Mouse (Mus musculus) forebrain, embryonic 11.5 days (tissue): ENCODE data around the gene Gtf2e1. TPM values are rescaled to one million over a fixed set of nuclear protein-coding genes. Genes with fewer than 3 reads are reported as not detected.

Experiments used
- ATAC-seq: fragments of 200-750 bp; cut with Nextera tagmentation; replicated peaks from 2 replicates; pipeline ENCODE4 v1.8.0; 2017; ENCODE audit warnings: moderate TSS enrichment; ENCODE audit not compliant: low FRiP score
- DNase-seq: peaks from one replicate; pipeline ENCODE4 v3.0.0-alpha.2; 2017; ENCODE audit warnings: low spot score
- H3K27ac ChIP-seq: fragments of 300-500 bp; sonication (generic); 2 replicates; pipeline ENCODE4 v1.5.1; 2014; ENCODE audit warnings: low read depth, low read length
- H3K27me3 ChIP-seq: fragments of 300-500 bp; sonication (generic); 2 replicates; pipeline ENCODE4 v1.6.1; 2014; ENCODE audit warnings: mild to moderate bottlenecking, low read length, mixed read lengths; ENCODE audit not compliant: control insufficient read depth, insufficient read depth
- H3K36me3 ChIP-seq: fragments of 300-500 bp; sonication (generic); 2 replicates; pipeline ENCODE4 v1.6.1; 2014; ENCODE audit warnings: mild to moderate bottlenecking, low read length, moderate library complexity, mixed read lengths; ENCODE audit not compliant: control insufficient read depth, insufficient read depth
- H3K4me1 ChIP-seq: fragments of 300-500 bp; sonication (generic); replicated peaks from 2 replicates; pipeline ENCODE4 v1.6.1; 2014; ENCODE audit warnings: low read length, mixed read lengths; ENCODE audit not compliant: control insufficient read depth, insufficient read depth
- H3K4me2 ChIP-seq: fragments of 300-500 bp; sonication (generic); 2 replicates; pipeline ENCODE4 v1.6.1; 2014; ENCODE audit warnings: low read depth, mild to moderate bottlenecking, low read length, moderate library complexity, mixed read lengths; ENCODE audit not compliant: severe bottlenecking
- H3K4me3 ChIP-seq: fragments of 300-500 bp; sonication (generic); 2 replicates; pipeline ENCODE4 v1.5.1; 2014; ENCODE audit warnings: low read depth, low read length
- H3K9ac ChIP-seq: fragments of 300-500 bp; sonication (generic); 2 replicates; pipeline ENCODE4 v1.6.1; 2014; ENCODE audit warnings: low read length
- H3K9me3 ChIP-seq: fragments of 300-500 bp; sonication (generic); 2 replicates; pipeline ENCODE4 v1.6.1; 2016; ENCODE audit warnings: low read length, mixed read lengths; ENCODE audit not compliant: control insufficient read depth
- WGBS: fragments of 180-500 bp; shearing (Covaris S2); extraction: QIAGEN DNeasy Blood & Tissue Kit; methylation state at CpG from one replicate; pipeline ENCODE4 v1.1.7; 2014; 5-methylcytosine and 5-hydroxymethylcytosine counted together
- polyA plus RNA-seq: library from polyadenylated mRNA; unstranded; fragments of >200 nt; fragmentation: Nextera tagmentation; extraction: Ambion mirVana; gene quantifications from 2 replicates; pipeline ENCODE4 v1.2.1, GENCODE M21; 2014

The Gtf2e1 gene
- polyA plus RNA-seq, 1 experiment from 2014 or later: 56.5 TPM

- Histone ChIP-seq H3K27me3 (no peaks in the 10 kb centered on the region), H3K9ac (no peak overlapping the region), H3K4me3 (no peak overlapping the region), H3K36me3 (no peaks in the 10 kb centered on the region), H3K27ac (no peak overlapping the region), H3K4me2 (no peak overlapping the region), H3K9me3 (no peaks in the 10 kb centered on the region), H3K4me1 (peaks cover 6% of the 10 kb centered on the region; the same call in 1 of the 2 replicates)
- 80% methylated on average over 1 of the region's 1 CpGs for WGBS
- ATAC-seq (no peak), DNase-seq (no peak)
Observed at GRCm38 (mm10) chr16:37579591-37579990, 40.0 kb upstream of the Gtf2e1 start.

GRCm38 (mm10) chr16:37575325-37575724 lies 35.7 kb upstream of the Gtf2e1 start:
- ATAC-seq: no peak

GRCm38 (mm10) chr16:37573061-37573460 lies 33.5 kb upstream of the Gtf2e1 start:
- Histone ChIP-seq H3K27me3 (no peaks in the 10 kb centered on the region), H3K4me2 (no peak overlapping the region), H3K27ac (no peak overlapping the region), H3K4me3 (no peak overlapping the region), H3K9me3 (peaks cover 3% of the 10 kb centered on the region; the same call in 1 of the 2 replicates), H3K36me3 (no peaks in the 10 kb centered on the region; the same call in 1 of the 2 replicates), H3K9ac (no peak overlapping the region), H3K4me1 (no peaks in the 10 kb centered on the region)
- WGBS: 93% methylated on average over 5 of the region's 5 CpGs
- no peak for ATAC-seq
- DNase-seq: no peak

More at GRCm38 (mm10) chr16:37575325-37575724, 35.7 kb upstream of the Gtf2e1 start:
- Histone ChIP-seq H3K36me3 (no peaks in the 10 kb centered on the region; the same call in 1 of the 2 replicates), H3K9ac (no peak overlapping the region), H3K9me3 (peaks cover 3% of the 10 kb centered on the region; the same call in 1 of the 2 replicates), H3K27ac (no peak overlapping the region), H3K4me3 (no peak overlapping the region), H3K27me3 (no peaks in the 10 kb centered on the region), H3K4me2 (no peak overlapping the region), H3K4me1 (no peaks in the 10 kb centered on the region)
- no peak for DNase-seq
- 89% methylated on average over 3 of the region's 3 CpGs for WGBS

GRCm38 (mm10) chr16:37572117-37572754 lies 32.6 kb upstream of the Gtf2e1 start:
- H3K4me3 ChIP-seq: no peak overlapping the region
- WGBS: 89% methylated on average over 12 of the region's 12 CpGs
- no peaks in the 10 kb centered on the region; the same call in 1 of the 2 replicates for H3K36me3 ChIP-seq
- H3K4me2 ChIP-seq: no peak overlapping the region
- DNase-seq (no peak), ATAC-seq (no peak)
- no peaks in the 10 kb centered on the region for H3K27me3 ChIP-seq
- no peaks in the 10 kb centered on the region for H3K4me1 ChIP-seq
- peaks cover 3% of the 10 kb centered on the region; the same call in 1 of the 2 replicates for H3K9me3 ChIP-seq
- H3K27ac ChIP-seq: no peak overlapping the region
- no peak overlapping the region for H3K9ac ChIP-seq

- ATAC-seq (no peak), DNase-seq (no peak)
- H3K27ac ChIP-seq: no peak overlapping the region
- no peak overlapping the region for H3K9ac ChIP-seq
- no peaks in the 10 kb centered on the region for H3K4me1 ChIP-seq
- 51% methylated on average over 3 of the region's 3 CpGs for whole genome bisulfite sequencing
- no peaks in the 10 kb centered on the region; the same call in 1 of the 2 replicates for H3K36me3 ChIP-seq
- H3K9me3 ChIP-seq: peaks cover 3% of the 10 kb centered on the region; the same call in 1 of the 2 replicates
- H3K27me3 ChIP-seq: no peaks in the 10 kb centered on the region
- no peak overlapping the region for H3K4me3 ChIP-seq
- no peak overlapping the region for H3K4me2 ChIP-seq
Observed at GRCm38 (mm10) chr16:37571554-37571953, 32.0 kb upstream of the Gtf2e1 start.

GRCm38 (mm10) chr16:37567113-37568050 lies 27.8 kb upstream of the Gtf2e1 start:
- no peak overlapping the region for H3K4me3 ChIP-seq
- no peaks in the 10 kb centered on the region for H3K9me3 ChIP-seq
- H3K36me3 ChIP-seq: no peaks in the 10 kb centered on the region
- DNase-seq (no peak), ATAC-seq (no peak)
- H3K27ac ChIP-seq: no peak overlapping the region
- H3K4me2 ChIP-seq: no peak overlapping the region
- H3K9ac ChIP-seq: no peak overlapping the region
- H3K4me1 ChIP-seq: no peaks in the 10 kb centered on the region
- WGBS: 84% methylated on average over 12 of the region's 12 CpGs
- H3K27me3 ChIP-seq: no peaks in the 10 kb centered on the region

GRCm38 (mm10) chr16:37566107-37566506 lies 26.5 kb upstream of the Gtf2e1 start:
- no peaks in the 10 kb centered on the region for H3K36me3 ChIP-seq
- no peak for ATAC-seq
- H3K4me3 ChIP-seq: no peak overlapping the region
- H3K4me1 ChIP-seq: no peaks in the 10 kb centered on the region
- no peaks in the 10 kb centered on the region for H3K27me3 ChIP-seq
- 79% methylated on average over 6 of the region's 6 CpGs for WGBS
- H3K27ac ChIP-seq: no peak overlapping the region
- no peak for DNase-seq
- H3K9me3 ChIP-seq: no peaks in the 10 kb centered on the region
- no peak overlapping the region for H3K9ac ChIP-seq
- H3K4me2 ChIP-seq: no peak overlapping the region

GRCm38 (mm10) chr16:37565117-37565516 lies 25.5 kb upstream of the Gtf2e1 start:
- Histone ChIP-seq H3K36me3 (no peaks in the 10 kb centered on the region), H3K4me1 (no peaks in the 10 kb centered on the region), H3K9me3 (no peaks in the 10 kb centered on the region), H3K9ac (no peak overlapping the region), H3K4me2 (no peak overlapping the region), H3K27me3 (no peaks in the 10 kb centered on the region), H3K27ac (no peak overlapping the region), H3K4me3 (no peak overlapping the region)
- 91% methylated on average over 1 of the region's 1 CpGs for WGBS
- ATAC-seq (no peak), DNase-seq (no peak)
